Mouse (Mus musculus) frontal cortex, postnatal 25 days (tissue): ENCODE measurements around the gene Hoxa11.

Experiments
- DNase-seq, 2 experiments: peaks; one replicate each; pipeline ENCODE4 v3.0.0; 2022; ENCODE audit warnings: low spot score in 2 of 2

Gene Hoxa11

GRCm38 (mm10) chr6:52220003-52220864 lies 25.4 kb downstream of the Hoxa11 start:
- DNase-seq: no peak

- no peak for DNase-seq
Observed at GRCm38 (mm10) chr6:52219234-52219942, 26.2 kb downstream of the Hoxa11 start.

- no peak for DNase-seq
Observed at GRCm38 (mm10) chr6:52218643-52219215, 26.9 kb downstream of the Hoxa11 start.

- DNase-seq: no peak
Observed at GRCm38 (mm10) chr6:52217895-52218642, 27.5 kb downstream of the Hoxa11 start.

GRCm38 (mm10) chr6:52217459-52217768 lies 28.2 kb downstream of the Hoxa11 start:
- no peak for DNase-seq

GRCm38 (mm10) chr6:52216691-52217458 lies 28.7 kb downstream of the Hoxa11 start:
- no peak for DNase-seq

GRCm38 (mm10) chr6:52215771-52216535 lies 29.7 kb downstream of the Hoxa11 start:
- DNase-seq: no peak

DNA sequence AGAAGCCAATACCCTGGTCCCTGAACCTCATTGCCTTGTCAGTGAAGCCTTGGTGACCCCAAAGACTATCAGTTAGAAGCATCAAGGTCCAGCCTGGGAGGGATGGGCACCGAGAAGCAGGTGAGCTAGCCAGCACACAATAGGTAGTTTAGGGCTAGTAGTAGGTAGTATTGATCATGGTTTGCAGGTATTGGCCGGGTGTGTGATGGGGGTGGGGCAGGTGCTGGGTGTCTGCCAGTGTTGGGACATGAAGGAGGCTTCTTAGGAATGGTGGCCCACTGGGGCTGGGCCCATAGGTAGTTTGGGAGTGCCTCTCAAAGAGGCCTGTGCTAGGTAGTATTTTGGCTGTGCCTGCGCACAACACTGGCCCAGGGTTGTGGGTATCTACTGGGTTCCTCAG lies 30.5 kb downstream of the Hoxa11 start:
- no peak for DNase-seq

DNA sequence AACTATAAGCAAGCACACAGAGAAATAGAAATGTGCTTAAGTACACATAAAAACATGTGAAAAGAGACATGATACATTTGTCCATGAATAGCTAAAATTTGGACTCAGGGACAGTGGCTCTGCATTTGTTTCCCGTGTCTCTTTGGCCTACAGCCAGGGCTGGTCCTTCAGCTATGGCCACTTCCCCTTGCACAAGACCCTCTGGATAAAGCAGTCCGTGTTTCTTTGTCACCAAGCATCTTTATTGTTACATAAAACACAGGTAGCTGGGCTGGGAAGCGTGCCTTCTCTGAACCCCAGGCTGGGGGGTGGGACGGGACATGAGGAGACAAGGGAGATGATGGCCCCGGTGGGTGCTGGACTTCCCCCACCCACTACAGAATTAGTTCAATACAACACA lies 31.3 kb downstream of the Hoxa11 start:
- DNase-seq: no peak

- DNase-seq: no peak
Observed at GRCm38 (mm10) chr6:52213119-52213986, 32.3 kb downstream of the Hoxa11 start, which contains the start of the genes Hoxa3 and Gm28308. TSS of gene Hoxa3 (minus strand) at chr6:52213336. TSS of gene Gm28308 (minus strand) at chr6:52213339.

DNA sequence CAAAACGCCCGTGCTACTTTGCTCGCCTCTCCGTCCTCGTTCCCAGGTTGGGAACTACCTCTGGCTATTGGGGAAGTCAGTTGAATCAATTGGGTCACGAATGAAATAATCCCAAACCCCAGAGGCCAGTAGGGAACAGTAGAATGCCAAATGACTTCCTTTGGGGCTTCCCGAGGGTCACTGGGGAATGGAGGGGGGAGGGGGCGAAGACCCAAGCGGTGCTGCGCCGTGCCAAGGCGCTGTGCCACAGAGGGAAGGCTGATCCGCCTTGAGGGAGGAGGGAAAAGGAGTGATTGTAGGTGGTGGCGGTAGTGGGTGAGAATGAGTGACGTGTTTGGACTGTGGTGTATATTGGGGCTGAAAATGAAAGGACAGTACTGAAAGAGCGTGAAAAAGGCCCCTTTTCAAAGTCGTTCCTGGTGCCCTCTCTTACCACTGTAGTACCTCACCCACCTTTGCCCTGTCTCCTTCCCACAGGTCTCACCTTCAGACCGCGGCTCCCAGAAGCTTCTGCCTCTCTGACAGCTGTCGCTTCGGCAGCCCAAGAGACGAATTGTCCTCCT lies 33.0 kb downstream of the Hoxa11 start:
- no peak for DNase-seq

DNA sequence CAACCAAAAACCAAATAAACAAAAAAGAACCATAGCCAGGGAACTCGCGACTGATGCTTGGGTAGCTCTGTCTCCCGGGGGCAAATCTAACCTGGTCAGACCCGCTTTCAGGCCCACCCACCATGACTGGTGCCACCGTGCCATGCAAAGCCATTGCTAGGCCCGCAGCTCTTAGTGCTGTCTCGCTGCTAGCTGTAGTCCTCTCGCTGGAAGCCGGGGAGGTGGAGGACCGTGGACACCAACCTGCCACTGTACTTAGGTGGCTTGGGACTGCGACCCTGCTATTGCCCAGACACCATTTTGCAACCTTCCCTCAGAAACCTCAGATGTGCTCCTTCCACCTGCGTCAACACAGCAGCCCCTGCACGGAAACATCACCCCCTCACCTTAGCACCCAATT lies 33.6 kb downstream of the Hoxa11 start:
- DNase-seq: no peak

DNA sequence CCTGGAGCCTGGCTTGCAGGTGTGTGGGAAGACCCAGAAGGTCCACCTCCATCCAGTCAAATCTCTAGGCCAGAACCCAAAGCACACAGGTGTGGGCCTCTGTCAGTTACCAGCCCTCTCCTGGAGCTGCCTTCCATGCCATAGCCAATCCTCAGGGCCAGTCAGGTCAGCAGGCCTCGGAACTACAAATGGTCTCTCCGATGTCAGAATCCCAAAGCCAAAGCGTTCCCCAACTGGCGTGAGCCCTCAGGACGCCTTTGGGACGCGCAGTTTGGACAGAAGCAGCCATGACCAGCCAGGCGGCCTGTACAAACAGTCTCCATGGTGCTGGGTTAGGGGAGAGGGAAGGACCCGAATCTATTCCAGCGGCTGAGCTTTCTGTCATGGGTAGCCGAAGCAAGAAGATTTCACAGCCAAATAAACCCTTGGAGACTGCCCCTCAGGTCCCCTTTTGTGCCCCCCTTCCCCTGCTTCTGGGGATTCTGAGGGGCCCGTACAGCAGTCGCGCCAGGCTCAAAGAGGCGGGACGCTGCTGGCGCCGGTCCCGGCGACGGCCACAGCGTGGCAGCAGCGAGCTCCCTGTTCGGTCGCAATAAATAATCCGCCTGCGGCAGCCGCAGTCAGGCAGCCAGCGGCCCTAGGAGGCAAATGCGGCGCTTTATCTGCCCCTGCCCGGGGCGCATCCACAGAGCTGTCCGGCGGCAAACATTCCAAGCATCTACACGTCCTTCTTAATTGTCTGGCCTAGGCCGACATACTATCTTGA lies 34.3 kb downstream of the Hoxa11 start:
- DNase-seq: peak in 1 of 2 experiments; percentile 23

- no peak for DNase-seq
Observed at GRCm38 (mm10) chr6:52209685-52210046, 35.9 kb downstream of the Hoxa11 start.

GRCm38 (mm10) chr6:52208868-52209684 lies 36.5 kb downstream of the Hoxa11 start:
- DNase-seq: no peak

GRCm38 (mm10) chr6:52208072-52208867 lies 37.3 kb downstream of the Hoxa11 start, which contains the start of gene Hoxa6:
TSS of gene Hoxa6 (minus strand) at chr6:52208722.
- DNase-seq: no peak

DNA sequence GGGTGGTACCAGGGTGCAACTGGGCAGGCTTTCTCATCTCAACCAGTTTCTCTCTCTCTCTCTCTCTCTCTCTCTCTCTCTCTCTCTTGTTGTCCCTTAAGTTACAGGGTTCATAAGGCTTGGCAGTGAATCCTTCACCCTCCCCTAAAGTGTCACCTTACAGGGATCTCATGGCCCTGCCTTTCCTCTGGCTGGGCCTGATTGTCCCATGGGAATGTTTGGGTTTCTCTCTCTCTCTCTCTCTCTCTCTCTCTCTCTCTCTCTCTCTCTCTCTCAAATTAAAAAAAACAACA lies 38.0 kb downstream of the Hoxa11 start:
- no peak for DNase-seq
